In genomic region chr2:118546104-118546797, GRCm38 (mm10) we compare ENCODE assay signal across 8 mouse cellular contexts. TPM values are rescaled to one million over a fixed set of nuclear protein-coding genes. Genes with fewer than 3 reads are reported as not detected.
A peak's percentile ranks its signal among the peaks of the same experiment; 100 is the strongest.
DNase-seq lines count a peak whose midpoint lies in the region; ATAC-seq and TF ChIP-seq lines count a peak whose summit lies in the region.

No protein-coding gene starts in this region.

- H3K27me3 ChIP-seq in kidney, embryonic 16.5 days (ENCODE audit: insufficient read depth, low read length) = 0 out of 2 replicates have a peak, but pooled peaks cover 3% of the 10 kb centered on the region
- no peaks in the 10 kb centered on the region for H3K27me3 ChIP-seq in intestine, embryonic 14.5 days (replicated peaks; ENCODE audit: control insufficient read depth, insufficient read depth, low read length)
- H3K27me3 ChIP-seq in neural tube, embryonic 12.5 days (replicated peaks) = no peaks in the 10 kb centered on the region

- peak overlapping the region; percentile 80 for H3K9ac ChIP-seq in kidney, embryonic 16.5 days (replicated peaks; ENCODE audit: low read length)
- peak overlapping the region; percentile 45 for H3K9ac ChIP-seq in intestine, embryonic 14.5 days (ENCODE audit: low read length)
- peak overlapping the region; percentile 33; the same call in 1 of the 2 replicates for H3K9ac ChIP-seq in neural tube, embryonic 12.5 days

- no peak overlapping the region; the same call in 1 of the 2 replicates for H3K4me3 ChIP-seq in kidney, embryonic 16.5 days (ENCODE audit: low read length)
- no peak overlapping the region; the same call in 1 of the 2 replicates for H3K4me3 ChIP-seq in intestine, embryonic 14.5 days (ENCODE audit: low read depth, low read length)
- H3K4me3 ChIP-seq in neural tube, embryonic 12.5 days = no peak overlapping the region

- no peaks in the 10 kb centered on the region for H3K9me3 ChIP-seq in kidney, embryonic 16.5 days (ENCODE audit: low read length)
- no peaks in the 10 kb centered on the region for H3K9me3 ChIP-seq in intestine, embryonic 14.5 days (ENCODE audit: control insufficient read depth, low read length)
- no peaks in the 10 kb centered on the region for H3K9me3 ChIP-seq in neural tube, embryonic 12.5 days

- peak overlapping the region; percentile 76 for H3K4me2 ChIP-seq in kidney, embryonic 16.5 days (replicated peaks; ENCODE audit: low read depth, low read length)
- peak overlapping the region; percentile 58 for H3K4me2 ChIP-seq in intestine, embryonic 14.5 days (ENCODE audit: low read length)
- H3K4me2 ChIP-seq in neural tube, embryonic 12.5 days (replicated peaks) = peak overlapping the region; percentile 96

- TF ChIP-seq POLR2A in brain, embryonic 14.5 days (IDR thresholded peaks at IDR 0.05; ENCODE audit: borderline replicate concordance, extremely low read depth, insufficient read depth, insufficient read length, poor library complexity, severe bottlenecking) = no peak

- no peak for TF ChIP-seq CTCF in brain, embryonic 14.5 days (IDR thresholded peaks at IDR 0.05; ENCODE audit: borderline replicate concordance, extremely low read depth, insufficient read depth, insufficient read length)

- H3K27ac ChIP-seq in kidney, embryonic 16.5 days (ENCODE audit: low read length) = peak overlapping the region; percentile 93
- peak overlapping the region; percentile 98 for H3K27ac ChIP-seq in intestine, embryonic 14.5 days (ENCODE audit: low read depth)
- H3K27ac ChIP-seq in neural tube, embryonic 12.5 days = no peak overlapping the region

- H3K4me1 ChIP-seq in kidney, embryonic 16.5 days (ENCODE audit: insufficient read depth, low read length) = peaks cover 82% of the 10 kb centered on the region
- H3K4me1 ChIP-seq in intestine, embryonic 14.5 days (replicated peaks; ENCODE audit: control insufficient read depth, insufficient read depth, low read length) = peaks cover 75% of the 10 kb centered on the region
- H3K4me1 ChIP-seq in neural tube, embryonic 12.5 days = peaks cover 71% of the 10 kb centered on the region

- H3K36me3 ChIP-seq in kidney, embryonic 16.5 days (ENCODE audit: insufficient read depth, low read length) = no peaks in the 10 kb centered on the region
- no peaks in the 10 kb centered on the region for H3K36me3 ChIP-seq in intestine, embryonic 14.5 days (ENCODE audit: control insufficient read depth, insufficient read depth, low read length)
- no peaks in the 10 kb centered on the region for H3K36me3 ChIP-seq in neural tube, embryonic 12.5 days

- no peak for DNase-seq in kidney, postnatal 10 days
- DNase-seq in brain, embryonic 14.5 days (ENCODE audit: low read depth) = peak; percentile 38
- no peak for DNase-seq in intestine, embryonic 14.5 days (ENCODE audit: low spot score)
- no peak for DNase-seq in layer of hippocampus, adult 9-10 months (ENCODE audit: low spot score)
- no peak for DNase-seq in cerebellum, adult 18-20 months

- no peak for ATAC-seq in kidney, embryonic 16.5 days (ENCODE audit: low FRiP score, low TSS enrichment)
- no peak for ATAC-seq in intestine, embryonic 14.5 days (replicated peaks; ENCODE audit: low FRiP score, low TSS enrichment, low read depth)
- no peak for ATAC-seq in neural tube, embryonic 12.5 days (ENCODE audit: low FRiP score, low read depth)
- no peak for ATAC-seq in megakaryocyte progenitor cell, adult 5-6 weeks (replicated peaks; ENCODE audit: poor library complexity)

- 25% methylated on average over 5 of the region's 5 CpGs for WGBS in kidney, embryonic 16.5 days
- 22% methylated on average over 5 of the region's 5 CpGs for WGBS in intestine, embryonic 14.5 days
- WGBS in neural tube, embryonic 12.5 days = 30% methylated on average over 5 of the region's 5 CpGs

RNA-seq across cellular contexts. Expression of gene Bmf, which starts 3.2 kb away (rescaled TPM):
- 7.6 and 9.9 TPM in 2 replicates for polyA plus RNA-seq in kidney, embryonic 16.5 days (2015; fragmentation: Nextera tagmentation; extraction: Ambion mirVana)
- 10.6 and 13.7 TPM in 2 replicates for polyA plus RNA-seq in brain, embryonic 14.5 days (2012; rRNA removed)
- 4.9 and 5.0 TPM in 2 replicates for polyA plus RNA-seq in intestine, embryonic 14.5 days (2014; fragmentation: Nextera tagmentation; extraction: Ambion mirVana)
- 5.6 and 7.5 TPM in 2 replicates for polyA plus RNA-seq in neural tube, embryonic 12.5 days (2016; fragmentation: Nextera tagmentation; extraction: Ambion mirVana)
- 0.20 and 0.56 TPM in 2 replicates for total RNA-seq in megakaryocyte progenitor cell, adult 5-6 weeks (2015)
- total RNA-seq in megakaryocyte progenitor cell, adult 5-6 weeks (2017) = 0.51 and 0.71 TPM in 2 replicates

RNA-seq across cellular contexts. Expression of gene Bub1b, which starts 51.8 kb away (rescaled TPM):
- polyA plus RNA-seq in kidney, embryonic 16.5 days (2015; fragmentation: Nextera tagmentation; extraction: Ambion mirVana) = 102 and 112 TPM in 2 replicates
- polyA plus RNA-seq in brain, embryonic 14.5 days (2012; rRNA removed) = 18.9 and 30.6 TPM in 2 replicates
- polyA plus RNA-seq in intestine, embryonic 14.5 days (2014; fragmentation: Nextera tagmentation; extraction: Ambion mirVana) = 81.4 and 94.0 TPM in 2 replicates
- polyA plus RNA-seq in neural tube, embryonic 12.5 days (2016; fragmentation: Nextera tagmentation; extraction: Ambion mirVana) = 62.9 and 63.6 TPM in 2 replicates
- total RNA-seq in megakaryocyte progenitor cell, adult 5-6 weeks (2015) = 38.1 and 42.7 TPM in 2 replicates
- total RNA-seq in megakaryocyte progenitor cell, adult 5-6 weeks (2017) = 123 and 126 TPM in 2 replicates
